Mouse (Mus musculus) megakaryocyte, adult 5-6 weeks (primary cell): Measurements from ENCODE around the gene Hes7. TPM values are rescaled to one million over a fixed set of nuclear protein-coding genes. Genes with fewer than 3 reads are reported as not detected.

ENCODE experiments used
- ATAC-seq: 2 replicates; pipeline ENCODE4 v1.8.0; 2016; ENCODE audit warnings: mild to moderate bottlenecking, inconsistent platforms; ENCODE audit not compliant: poor library complexity, severe bottlenecking
- total RNA-seq, 2 experiments: library from RNA; stranded (forward) in 1 of 2; stranded (reverse) in 1 of 2; fragments of 153-499, 151-499 nt in 1 of 2; fragments of 221-1000, 200-1000 nt in 1 of 2; gene quantifications; 2 replicates each; pipeline versions ENCODE4 v1.2.3 to v1.2.4; 2015 to 2017

Gene Hes7
- total RNA-seq (2015): not detected in 2 replicates
- not detected in 2 replicates for total RNA-seq (2017)

GRCm38 (mm10) chr11:69120221-69121000 is at the start of gene Hes7:
Gene Hes7 (plus strand): TSS chr11:69120404.
- no peak for ATAC-seq

- peak; percentile 69 for ATAC-seq
Measured at GRCm38 (mm10) chr11:69070590-69071222, 49.5 kb upstream of the Hes7 start, which contains the start of gene Tmem107. Gene Tmem107 (plus strand): TSS chr11:69070806.

DNA sequence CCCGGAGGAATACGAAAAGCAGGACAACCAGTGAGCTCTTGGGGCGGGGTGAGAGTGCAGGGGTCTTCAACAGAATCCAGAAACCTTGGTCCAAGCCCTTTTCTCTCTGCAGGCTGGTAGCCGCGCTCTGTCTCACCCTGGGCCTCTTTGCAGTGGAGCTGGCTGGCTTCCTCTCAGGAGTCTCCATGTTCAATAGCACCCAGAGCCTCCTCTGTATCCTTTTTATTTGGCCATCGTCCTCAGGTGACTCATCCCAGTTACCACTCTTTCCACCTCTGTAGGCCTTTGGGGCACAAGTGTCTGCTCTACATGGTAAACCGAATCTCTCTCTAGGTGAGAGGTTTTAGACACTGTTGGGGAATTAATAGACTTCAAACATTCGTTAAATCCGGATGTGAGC is 48.9 kb upstream of the Hes7 start:
- no peak for ATAC-seq

DNA sequence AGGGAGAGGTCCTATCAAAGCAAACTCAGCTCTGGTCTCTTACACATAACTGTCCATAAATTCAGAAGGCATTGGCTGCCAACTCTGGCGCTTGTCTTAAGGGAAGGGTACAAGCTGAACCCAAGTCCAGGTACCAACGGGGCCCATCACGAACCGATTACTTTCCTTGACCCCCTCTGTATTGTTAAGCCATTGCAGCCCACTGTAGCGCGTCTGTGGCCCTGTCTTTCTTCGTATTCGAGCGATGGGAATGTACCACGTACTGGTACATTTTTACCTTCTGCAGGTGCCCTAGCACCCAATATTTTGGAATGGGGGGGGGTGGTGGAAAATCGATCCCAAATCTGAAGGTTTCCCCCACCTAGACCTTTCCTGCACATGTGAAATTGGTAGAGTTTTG is 48.0 kb upstream of the Hes7 start:
- ATAC-seq: no peak

GRCm38 (mm10) chr11:69072666-69073064 is 47.5 kb upstream of the Hes7 start:
- ATAC-seq: no peak

DNA sequence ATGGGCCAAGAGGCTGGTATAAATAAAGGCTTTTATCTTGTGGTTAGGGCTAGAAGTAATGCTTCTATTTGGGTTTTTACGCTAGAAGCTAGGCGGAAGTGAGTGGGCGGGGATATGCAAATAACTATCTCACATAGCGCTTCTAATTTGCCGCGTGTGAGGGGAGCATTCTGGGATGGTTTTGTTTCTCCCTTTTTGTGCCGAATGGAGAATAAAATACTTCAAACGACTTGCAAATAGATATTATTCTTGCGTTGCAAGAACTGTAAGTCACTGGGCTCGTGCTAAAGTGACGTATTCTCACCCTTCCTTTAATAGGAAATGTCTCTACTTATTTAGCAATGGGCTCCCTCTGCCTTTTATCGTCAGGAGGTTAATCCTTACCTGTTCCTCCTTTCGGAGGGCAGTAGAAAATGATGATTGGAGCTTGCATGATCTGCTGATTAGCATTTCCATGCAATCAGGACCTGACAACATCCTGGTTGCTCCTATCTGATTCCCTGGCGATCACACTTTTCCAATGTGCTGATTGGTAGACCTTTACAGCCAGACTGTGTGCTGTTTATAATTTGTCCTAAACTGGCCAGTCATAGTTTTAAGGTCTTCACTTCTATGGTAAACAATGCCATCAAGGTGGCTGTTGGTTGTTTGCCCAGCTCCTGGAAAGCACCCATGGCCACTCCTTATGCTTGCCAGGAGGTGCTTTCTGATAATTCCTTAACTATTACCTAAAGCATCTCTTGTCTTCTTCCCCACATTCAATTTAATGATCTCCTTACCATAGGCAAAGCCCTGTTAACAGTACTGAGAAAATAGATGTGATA is 46.9 kb upstream of the Hes7 start:
- ATAC-seq: peak; percentile 70

DNA sequence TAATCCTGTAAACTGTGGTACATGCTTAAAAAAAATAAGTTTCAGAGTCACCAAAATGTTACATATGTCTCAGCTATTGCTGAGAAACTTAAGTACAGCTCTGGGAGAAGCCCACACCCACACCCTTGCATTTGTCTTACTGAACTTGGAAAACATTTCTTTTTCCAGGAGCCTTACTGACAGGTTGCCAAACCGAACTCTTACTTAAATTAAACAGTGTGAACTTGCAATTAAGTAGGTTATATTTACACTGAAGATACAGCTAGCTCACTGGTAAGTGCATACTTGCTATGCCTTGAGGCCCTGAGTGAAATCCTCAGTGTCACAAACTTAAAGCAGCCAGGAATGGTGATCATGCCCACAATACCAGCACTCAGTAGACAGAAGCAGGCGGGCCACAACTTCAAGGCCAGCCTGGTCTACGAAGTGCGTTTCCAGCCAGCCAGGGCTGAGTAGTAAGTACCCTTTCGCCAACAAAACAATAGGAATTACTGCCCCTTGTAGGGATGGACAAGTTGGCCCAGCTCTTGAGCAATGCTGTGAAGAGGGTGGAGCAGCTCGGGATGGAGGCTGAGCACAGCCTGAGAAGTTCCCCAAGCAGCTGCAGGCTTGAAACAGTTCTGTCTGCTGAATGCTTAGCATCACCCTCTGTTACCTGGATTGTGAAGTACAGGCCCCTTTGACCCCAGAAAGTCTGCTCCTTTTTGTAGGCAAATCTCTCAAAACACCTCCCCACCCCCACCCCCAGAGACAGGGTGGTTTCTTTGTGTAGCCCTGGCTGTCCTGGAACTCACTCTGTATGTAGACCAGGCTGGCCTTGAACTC is 46.0 kb upstream of the Hes7 start:
- no peak for ATAC-seq

DNA sequence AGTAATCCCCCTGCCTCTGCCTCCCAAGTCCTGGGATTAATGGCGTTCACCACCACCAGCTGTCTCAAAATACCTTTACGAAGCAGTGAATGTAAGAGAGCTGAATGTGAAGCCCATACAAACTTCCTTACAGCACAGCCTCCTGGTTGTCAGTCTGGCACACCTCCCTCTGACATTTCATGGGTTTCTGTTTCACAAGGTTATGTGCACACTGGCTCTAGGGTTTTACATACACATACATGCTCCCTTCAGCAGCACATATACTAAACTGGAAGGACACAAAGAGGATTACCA is 45.5 kb upstream of the Hes7 start:
- ATAC-seq: no peak

- no peak for ATAC-seq
Measured at GRCm38 (mm10) chr11:69075764-69076479, 44.3 kb upstream of the Hes7 start.

DNA sequence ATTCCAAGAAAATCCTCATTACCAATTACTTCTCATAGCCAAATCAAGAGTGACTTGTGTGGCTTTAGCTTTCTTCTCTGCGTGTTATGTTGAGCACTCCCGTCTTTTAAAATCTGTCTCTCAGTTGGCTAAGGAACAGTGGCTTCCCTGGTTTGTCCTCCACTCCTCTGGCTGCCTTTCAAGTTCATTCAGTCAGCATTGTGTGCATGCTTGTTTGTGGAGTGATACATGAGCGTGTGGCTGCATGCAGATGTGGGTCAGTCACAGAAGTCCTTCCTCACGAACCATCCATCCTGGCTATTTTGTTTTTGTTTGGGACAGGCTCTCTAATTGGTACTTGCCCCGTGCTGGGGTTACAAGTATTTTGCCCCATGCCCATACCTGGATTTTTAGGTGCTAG is 43.6 kb upstream of the Hes7 start:
- no peak for ATAC-seq

GRCm38 (mm10) chr11:69077316-69077715 is 42.9 kb upstream of the Hes7 start:
- ATAC-seq: no peak

DNA sequence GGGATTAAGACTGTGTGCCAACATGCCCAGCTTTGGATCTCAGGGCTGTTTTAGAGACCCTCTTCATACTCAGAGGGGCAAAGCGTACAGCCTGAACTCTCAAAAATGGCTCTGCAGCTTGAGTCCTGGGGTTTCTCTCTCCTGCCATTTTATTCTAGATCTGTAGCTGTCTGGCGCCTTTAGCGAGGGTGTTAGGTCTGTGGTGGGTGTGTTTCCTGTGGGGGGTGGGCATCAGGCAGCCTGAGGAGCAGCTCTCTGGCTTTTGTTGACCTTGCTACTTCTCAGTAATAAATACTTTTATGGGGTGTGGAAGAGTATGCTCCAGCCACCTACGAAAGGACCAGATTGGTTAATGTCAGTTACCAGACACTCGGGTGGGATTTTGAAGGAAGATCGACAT is 42.2 kb upstream of the Hes7 start:
- ATAC-seq: no peak

GRCm38 (mm10) chr11:69078805-69079438 is 41.3 kb upstream of the Hes7 start:
- peak; percentile 71 for ATAC-seq

DNA sequence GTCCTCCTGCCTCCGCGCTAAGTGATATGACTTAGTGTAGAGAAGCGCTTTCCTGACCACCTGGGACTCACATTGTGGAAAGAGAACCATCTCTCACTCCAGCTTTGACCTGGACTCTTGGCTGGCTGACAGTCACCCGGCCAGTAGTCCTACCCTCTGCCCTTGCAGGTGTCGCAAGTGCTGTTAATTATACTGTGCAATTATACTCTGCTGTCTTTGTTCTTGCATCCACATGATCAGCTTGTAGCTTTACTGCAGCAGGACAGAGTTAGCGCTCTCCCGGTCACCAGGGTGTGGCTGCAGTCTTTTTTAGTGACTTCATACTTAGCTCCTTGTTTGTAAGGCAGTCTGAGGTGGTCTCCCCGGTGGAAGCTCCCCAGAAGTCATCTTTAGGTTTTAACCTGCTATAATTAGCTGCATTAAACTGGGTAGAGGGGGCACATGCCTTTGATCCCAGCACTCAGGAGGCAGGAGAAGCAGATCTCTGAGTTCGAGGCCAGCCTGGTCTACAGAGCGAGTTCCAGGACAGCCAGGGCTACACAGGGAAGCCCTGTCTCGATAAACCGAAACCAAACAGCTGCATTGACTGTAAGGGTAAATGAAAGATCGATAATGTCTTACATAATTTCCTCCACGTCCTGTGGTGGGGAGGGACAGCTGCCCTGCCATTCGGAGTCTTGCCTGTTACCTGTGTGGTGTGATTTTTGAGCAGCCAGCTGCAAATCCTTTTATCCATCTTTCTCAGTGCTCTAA is 39.9 kb upstream of the Hes7 start:
- no peak for ATAC-seq

- ATAC-seq: no peak
Measured at GRCm38 (mm10) chr11:69080855-69081222, 39.4 kb upstream of the Hes7 start.

DNA sequence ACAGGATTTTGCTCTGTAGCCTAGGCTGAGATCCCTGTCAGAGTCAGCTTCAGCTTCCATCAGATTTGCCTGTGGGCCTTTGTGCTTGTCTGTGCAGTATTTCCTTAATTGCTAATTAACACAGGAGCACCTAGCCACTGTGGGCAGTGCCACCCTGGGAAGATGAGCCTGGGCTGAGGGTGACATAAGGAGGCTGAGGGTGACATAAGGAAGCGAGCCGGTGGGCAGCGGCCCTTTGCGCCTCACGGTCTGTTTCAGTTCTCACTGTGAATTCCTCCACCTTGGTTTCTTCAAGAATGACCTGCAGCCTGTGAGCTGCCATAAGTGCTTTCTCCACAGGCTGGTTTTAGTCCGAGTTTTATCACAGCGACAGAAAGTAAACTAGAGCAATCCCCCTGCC is 38.6 kb upstream of the Hes7 start:
- no peak for ATAC-seq

GRCm38 (mm10) chr11:69085608-69086007 is 34.6 kb upstream of the Hes7 start:
- ATAC-seq: no peak

GRCm38 (mm10) chr11:69086390-69086789 is 33.8 kb upstream of the Hes7 start:
- ATAC-seq: no peak

GRCm38 (mm10) chr11:69087082-69087481 is 33.1 kb upstream of the Hes7 start:
- no peak for ATAC-seq
